Mouse (Mus musculus) testis, adult 2 months (tissue): ENCODE data around the gene Mical2.

Experiments
- CTCF ChIP-seq: fragments of 200-500 bp; IDR thresholded peaks from 2 replicates; pipeline ENCODE4 v1.5.1; 2012; ENCODE audit warnings: low read depth, mild to moderate bottlenecking, inconsistent platforms, low read length, moderate library complexity; ENCODE audit not compliant: control insufficient read depth, insufficient read depth, insufficient replicate concordance
- POLR2A ChIP-seq: fragments of 200-500 bp; IDR thresholded peaks from 2 replicates; pipeline ENCODE4 v1.6.1; 2012; ENCODE audit warnings: low read depth, mild to moderate bottlenecking, inconsistent platforms, low read length, moderate library complexity; ENCODE audit not compliant: control insufficient read depth

- TF ChIP-seq CTCF = no peak
- no peak for TF ChIP-seq POLR2A
Observed at GRCm38 (mm10) chr7:112255248-112255866, 29.7 kb downstream of the Mical2 start.
